Mouse (Mus musculus): Measurements from ENCODE around the gene Pnpla6.

Pnpla6 gene

DNA sequence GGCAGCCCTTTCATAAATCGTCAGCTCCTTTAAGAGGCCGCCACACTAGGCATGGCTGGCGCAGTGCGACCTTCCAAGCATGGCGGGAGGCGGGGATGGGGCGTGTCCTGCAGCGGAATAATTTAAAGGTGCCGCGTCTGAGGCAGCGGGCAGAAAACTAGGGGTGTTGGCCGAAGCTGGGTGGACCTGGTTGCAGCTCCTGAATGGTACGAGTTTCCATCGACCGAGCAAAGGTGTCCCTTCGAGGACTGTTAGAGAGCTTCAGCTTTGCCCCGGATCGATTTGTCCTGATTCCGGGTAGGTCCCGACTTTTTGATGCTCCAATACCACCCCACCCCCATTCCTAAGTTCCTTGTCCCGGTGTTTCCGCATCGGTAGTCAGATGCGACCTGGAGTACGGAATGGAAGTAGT lies at the start of gene Pnpla6:
Gene Pnpla6 (plus strand): TSS at position 125 of the 412 bp plus-strand sequence.
- peak; percentile 79 to 84 for DNase-seq (ENCODE audit: low spot score in 2 of 2)

DNA sequence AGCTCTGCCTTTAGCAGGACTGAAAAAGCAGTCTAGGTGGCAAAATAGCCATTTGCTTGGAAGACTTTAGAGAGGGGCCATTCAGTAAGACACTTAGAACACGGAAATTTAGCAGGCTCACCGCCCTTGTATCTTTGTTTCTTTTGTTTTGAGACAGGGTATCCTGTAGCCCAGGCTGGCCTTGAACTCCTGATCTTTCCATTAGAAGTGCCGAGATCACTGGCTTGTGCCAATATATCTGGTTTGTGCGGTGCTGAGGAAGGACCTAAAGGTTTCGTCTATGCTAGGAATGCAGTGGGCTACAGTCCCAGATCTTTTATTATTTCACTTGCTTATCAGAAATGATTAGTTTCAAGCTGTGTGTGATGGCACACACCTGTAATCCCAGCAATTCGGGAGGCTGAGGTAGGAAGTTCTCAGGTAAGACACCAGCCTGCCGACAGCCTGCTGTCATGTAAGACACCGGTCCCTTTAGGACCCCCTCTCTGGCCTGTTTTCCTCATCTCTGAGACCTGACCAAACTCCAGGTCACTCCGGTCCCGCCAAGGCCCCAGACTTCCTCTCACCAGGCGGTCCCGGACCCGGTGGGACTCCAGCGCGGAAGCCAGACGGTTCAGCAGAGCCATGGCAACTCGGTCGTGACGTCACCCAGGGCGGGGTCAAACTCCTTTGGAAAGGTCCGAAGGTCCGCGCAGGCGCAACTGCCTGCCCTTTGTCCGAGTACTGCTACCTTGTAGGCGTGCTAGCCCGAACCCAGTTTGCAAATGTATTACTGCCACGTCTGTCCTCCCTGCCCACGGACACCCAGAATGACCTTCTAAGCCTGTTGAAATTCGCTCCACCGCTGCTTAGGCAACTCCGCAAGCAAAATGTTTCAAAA lies 47.9 kb upstream of the Pnpla6 start, which contains the start of gene Pex11g:
Gene Pex11g (minus strand): TSS at position 675 of the 880 bp plus-strand sequence.
- DNase-seq (ENCODE audit: low spot score in 2 of 2), result peak; percentile 85 to 90

DNA sequence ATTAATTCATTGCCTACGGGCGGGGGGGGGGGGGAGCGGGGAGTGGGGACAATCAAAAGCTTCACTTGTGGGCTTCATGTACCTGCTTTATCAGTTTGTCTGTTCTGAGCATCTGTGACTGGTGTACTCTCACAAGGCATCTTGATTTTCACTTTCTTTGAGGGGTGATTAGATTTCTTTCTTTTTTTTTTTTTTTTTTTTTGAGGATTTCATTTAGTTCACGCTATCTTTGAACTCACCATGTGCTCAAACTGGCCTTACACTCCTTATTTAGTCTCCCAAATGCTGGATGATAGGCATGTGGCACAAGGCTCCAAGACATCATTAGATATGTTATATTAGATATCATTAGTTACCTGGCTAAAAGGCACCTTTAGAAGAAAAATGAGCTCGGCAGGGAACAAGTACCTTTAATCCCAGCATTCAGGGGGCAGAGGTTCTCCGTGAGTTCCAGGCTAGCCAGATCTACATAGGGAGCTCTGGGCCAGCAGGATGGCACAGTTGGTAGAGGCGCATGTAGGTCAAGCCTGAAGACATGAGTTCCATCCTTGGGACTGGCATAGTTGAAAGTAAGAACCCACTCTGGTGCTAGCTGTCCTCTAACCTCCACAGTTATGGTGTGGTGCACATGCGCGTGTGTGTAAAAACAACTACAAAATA lies 47.2 kb upstream of the Pnpla6 start:
- no peak for DNase-seq (ENCODE audit: low spot score in 2 of 2)

DNA sequence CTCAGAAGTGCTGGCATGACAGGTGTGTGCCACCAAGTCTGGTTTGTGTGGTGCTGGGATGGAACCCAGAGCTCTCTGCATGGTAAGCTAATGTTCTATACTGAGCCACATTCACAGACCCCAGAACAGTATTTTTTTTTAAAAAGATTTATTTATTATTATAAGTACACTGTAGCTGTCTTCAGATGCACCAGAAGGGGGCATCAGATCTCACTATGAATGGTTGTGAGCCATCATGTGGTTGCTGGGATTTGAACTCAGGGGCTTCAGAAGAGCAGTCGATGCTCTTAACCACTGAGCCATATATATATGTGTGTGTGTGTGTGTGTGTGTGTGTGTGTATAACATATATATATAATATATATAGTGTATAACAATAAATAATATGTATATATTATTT lies 46.3 kb upstream of the Pnpla6 start:
- no peak for DNase-seq (ENCODE audit: low spot score in 2 of 2)

DNA sequence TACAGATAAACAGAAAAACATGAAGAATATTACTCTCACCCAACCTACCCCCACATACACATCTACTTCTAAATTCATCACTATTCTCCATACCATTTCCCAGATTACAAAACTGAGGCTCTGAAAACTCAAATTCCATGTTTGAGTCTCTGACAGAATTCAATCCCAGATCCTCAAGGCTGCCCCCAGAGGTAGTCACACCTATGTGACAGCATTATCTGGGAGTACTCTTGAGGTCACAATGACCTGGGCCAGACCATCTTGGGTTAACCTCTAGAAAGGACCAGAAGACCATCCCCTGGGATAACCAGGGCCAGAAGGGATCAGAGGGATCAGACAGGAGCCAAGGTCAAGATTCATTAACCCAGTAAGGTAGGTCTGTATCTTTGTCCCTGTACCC lies 44.6 kb upstream of the Pnpla6 start, which contains the start of gene Tex45:
Gene Tex45 (plus strand): TSS at position 301 of the 400 bp plus-strand sequence.
- DNase-seq (ENCODE audit: low spot score in 2 of 2), result no peak

DNA sequence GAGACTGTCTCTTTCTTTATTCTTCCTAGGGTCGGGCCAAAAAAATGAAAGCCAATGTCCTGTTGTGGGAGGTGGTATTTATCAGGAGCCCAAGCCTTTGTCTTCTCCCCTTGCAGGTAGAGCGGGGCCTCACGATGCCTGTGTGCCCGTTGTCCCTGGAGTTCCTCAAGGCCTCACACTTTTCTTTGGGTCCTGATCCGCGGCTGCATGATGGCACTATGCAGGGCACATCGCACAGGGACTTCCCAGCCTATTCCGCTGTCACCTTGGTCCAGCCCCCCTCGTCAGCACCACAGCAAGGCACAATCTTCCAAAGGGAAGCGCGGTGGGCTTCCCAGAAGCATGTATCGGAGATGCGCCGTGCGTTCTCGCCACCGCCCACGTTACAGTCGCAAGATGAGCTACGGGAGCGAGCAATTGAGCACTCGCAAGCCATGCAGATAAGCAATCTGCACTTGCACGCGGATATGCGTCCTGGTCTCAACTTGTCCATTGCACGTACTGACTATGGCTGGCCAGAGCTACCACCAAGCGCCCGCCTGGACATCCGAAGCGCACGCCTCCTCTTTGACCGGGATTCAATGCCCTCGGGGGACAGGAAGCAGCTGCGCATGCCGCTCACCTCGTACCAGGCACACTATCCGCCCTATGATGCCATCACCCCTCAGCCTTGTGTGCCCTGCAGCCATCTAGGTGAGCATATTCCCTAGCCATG lies 39.3 kb upstream of the Pnpla6 start:
- no peak for DNase-seq (ENCODE audit: low spot score in 2 of 2)

DNA sequence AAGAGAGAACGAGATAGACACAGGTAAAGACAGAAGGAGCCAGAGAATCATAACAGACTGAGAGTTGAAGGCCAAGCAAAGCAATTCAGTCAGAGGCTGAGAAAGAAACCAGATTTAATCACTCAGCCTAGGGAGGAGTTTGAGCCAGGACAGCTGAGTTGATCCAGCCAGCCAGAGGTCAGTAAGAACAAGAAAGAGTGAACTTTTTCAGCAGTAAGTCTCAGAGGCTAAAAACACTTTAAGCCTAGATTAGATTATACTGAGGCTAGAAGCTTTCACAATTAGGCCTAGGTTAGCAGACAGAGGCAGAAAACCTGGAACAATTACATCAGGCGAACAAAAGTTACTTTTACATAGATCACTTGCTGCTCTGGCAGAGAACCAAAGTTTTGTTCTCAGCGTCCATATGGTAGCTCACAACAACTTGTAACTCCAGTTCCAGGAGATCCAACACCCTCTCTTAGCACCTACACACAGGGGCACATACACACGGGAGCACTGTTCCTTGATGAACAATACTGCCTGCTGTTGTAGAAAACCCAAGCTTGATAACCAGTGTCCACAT lies 34.9 kb upstream of the Pnpla6 start:
- no peak for DNase-seq (ENCODE audit: low spot score in 2 of 2)

DNA sequence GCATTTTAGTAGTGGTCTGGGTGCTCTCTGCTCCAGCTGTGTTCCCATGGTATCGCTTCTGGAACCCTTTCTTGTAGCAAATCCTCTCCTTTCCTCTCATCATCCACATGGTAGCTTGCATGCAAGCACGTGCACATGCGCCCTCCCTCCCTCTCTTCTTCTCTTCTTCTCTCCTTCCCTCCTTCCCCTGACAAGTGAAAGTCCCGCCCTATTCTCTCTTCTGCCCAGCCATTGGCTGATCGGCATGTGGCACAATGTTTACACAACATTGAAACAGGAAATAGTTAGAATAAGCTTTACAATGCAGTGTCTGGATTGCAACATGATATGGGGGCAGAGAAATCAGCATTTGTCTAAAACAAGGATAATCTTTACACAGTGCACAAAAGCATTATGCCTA lies 33.6 kb upstream of the Pnpla6 start:
- no peak for DNase-seq (ENCODE audit: low spot score in 2 of 2)

DNA sequence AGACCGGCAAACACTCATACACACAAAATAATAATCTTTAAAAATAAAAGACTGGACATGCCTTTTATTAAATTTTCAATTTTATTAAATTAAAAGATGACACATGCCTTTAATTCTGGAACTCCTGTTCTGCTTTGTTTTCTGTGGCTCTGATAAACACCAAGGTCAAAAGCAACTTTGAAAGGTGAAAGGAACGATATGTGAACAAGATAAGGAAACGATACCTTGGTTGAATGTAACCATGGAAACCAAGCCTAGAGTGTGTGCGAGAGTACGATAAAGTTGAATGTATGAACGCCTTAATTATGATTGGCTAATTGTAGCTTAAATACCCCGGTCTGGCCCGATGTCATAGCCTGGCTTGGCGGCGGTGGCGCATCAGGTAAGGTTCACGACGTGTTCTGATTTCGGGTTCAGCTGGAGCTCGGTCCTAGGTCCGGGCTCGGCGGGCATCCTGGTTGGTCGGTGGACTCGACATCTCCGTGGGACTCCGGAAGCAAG lies 32.9 kb upstream of the Pnpla6 start:
- DNase-seq (ENCODE audit: low spot score in 2 of 2), result no peak

DNA sequence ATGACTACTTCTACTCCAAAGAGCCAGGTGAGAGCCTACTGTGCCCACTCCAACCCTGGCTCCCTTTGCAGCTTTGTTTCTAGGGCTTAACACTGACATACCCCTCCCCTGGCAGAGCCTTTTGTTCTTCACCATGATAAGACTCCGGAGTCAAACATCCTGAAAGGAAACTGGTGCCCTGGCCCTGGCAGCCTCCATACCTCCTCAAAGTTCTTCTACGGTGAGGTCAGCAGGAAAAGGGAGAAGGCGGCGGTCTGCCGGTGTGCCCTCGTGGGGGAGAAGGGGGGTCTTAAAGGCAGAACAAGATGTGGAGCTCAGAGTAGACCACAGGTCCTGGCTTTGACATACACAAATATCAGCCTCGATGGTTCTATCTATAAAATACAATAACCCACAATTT lies 31.6 kb upstream of the Pnpla6 start:
- no peak for DNase-seq (ENCODE audit: low spot score in 2 of 2)

DNA sequence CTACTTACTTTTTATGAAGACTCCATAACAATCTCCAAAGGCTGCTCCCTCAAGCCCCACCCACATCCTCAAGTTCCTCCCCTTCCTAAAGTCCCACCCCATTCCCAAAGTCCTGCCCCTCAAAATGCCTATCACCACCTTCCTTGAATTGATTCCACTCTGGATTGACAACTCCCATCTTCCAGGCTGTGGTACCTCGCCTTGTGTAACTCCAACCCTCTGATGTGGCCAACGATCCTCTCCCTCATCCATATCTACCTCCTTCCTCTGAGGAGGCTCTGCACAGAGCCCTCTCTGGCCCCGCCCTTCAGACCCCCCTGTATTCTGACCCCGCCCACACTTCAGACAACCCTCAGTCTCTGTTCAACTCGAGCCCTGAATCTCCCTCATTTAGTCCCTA lies 30.0 kb upstream of the Pnpla6 start:
- no peak for DNase-seq (ENCODE audit: low spot score in 2 of 2)

DNA sequence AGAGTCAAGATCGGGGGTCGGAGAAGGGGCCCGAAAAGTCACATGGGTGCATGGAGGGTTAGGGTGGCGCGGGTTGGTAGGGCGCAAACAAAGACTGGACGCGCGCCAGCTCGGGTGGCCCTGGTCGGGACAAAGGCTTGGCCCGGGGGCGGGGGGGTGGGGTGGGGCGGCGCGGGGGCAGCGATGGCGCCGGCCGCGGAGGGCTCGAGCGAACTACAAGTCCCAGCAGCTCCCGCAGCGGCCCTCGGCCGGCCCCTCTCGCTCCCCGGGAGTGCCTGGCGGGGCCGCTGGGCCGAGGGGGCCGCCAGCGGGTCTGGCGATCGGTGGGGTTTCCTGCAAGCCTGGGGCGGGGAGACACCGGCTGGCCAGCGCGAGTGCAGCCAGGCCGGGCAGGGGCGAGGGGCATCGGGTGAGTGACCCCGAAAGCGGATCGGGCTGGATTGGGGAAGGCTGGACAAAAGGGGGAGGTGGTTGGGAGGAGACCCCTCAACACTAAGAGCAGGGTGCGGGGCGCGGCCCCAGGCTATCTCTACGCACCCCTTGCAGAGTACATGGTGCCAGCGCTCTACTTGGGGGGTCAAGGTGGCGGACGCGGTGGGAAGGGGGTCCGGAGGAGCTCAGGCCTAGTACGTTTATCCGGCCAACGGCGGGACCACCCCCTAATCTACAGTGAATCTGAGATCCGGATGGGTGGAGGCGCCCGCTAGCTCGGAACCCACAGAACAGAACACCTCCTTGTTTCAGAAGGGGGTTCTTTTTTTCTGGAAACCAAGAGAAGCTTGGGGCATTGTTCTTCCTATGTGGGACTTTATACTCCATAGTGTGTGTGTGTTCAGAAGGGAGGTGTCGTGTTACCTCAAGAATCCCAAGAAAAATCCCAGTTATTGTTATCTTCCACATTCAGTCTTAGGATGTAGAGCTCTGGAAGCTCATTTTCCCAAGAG lies 22.0 kb upstream of the Pnpla6 start, which contains the start of gene Zfp358:
Gene Zfp358 (plus strand): TSS at position 238 of the 944 bp plus-strand sequence.
- peak; percentile 35 to 56 for DNase-seq (ENCODE audit: low spot score in 2 of 2)

DNA sequence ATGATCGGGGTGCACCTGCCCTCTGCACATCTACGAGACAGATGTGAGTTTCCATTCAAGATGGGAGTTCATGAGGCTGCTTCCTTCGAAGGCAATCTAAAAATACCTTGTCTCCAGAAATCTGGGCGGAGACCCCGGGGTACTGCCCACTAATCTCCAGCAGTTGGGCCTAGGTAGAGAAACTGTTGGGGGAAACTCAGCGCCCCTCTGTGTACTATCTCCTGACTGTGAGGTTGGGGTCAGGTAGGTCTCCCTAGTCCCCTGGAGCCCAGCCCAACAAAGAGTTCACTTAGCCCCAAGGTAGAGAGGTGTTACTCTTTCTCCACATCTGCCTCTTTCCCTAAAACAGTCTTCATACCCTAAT lies 21.4 kb upstream of the Pnpla6 start:
- no peak for DNase-seq (ENCODE audit: low spot score in 2 of 2)

DNA sequence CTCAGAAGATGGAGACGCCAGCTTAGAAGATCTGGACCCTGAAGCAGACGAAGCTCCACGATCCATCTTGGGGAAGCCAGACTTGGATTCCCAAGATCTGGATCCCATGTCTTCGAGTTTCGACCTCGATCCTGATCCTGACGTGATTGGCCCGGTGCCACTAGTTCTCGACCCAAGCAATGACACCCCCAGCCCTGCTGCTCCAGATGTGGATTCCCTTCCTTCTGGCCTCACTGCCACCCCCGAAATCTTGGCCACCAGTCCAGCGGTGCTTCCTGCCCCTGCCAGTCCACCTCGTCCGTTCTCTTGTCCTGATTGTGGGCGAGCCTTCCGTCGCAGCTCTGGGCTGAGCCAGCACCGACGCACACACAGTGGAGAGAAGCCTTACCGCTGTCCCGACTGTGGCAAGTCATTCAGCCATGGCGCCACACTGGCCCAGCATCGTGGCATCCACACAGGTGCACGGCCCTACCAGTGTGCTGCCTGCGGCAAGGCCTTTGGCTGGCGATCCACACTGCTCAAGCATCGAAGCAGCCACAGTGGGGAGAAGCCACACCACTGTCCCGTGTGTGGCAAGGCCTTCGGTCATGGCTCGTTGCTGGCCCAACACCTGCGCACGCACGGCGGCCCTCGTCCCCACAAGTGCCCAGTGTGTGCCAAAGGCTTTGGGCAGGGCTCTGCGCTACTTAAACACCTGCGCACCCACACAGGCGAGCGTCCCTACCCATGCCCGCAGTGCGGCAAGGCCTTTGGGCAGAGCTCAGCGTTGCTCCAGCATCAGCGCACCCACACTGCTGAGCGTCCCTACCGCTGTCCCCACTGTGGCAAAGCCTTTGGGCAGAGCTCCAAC lies 19.4 kb upstream of the Pnpla6 start:
- DNase-seq (ENCODE audit: low spot score in 2 of 2), result no peak

DNA sequence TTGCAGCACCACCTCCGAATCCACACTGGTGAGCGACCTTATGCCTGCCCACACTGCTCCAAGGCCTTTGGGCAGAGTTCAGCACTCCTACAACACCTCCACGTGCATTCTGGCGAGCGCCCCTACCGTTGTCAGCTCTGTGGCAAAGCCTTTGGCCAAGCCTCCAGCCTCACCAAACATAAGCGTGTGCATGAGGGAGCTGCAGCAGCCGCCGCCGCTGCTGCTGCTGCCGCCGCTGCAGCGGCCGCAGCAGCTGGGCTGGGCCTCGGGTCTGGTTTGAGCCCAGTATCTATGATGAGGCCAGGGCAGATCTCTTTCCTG lies 18.8 kb upstream of the Pnpla6 start:
- DNase-seq (ENCODE audit: low spot score in 2 of 2), result no peak

DNA sequence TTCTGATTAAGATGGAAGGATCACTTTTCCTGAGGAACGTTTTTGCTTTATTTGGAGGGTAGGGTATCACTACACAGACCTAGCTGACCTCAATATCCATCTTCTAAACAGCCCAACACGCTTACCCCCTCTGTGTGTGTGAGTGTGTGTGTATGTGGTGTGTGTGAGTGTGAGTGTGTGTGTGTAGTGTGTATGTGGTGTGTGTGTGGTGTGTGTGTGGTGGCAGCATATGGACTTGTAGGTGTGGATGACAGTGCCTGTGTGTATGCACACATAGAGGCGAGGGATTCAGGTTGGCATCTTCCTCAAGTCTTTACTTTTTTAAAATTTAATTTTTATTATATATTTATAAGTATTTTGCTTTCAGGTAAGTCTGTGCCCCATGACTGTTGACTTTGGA lies 16.6 kb upstream of the Pnpla6 start:
- DNase-seq (ENCODE audit: low spot score in 2 of 2), result no peak

DNA sequence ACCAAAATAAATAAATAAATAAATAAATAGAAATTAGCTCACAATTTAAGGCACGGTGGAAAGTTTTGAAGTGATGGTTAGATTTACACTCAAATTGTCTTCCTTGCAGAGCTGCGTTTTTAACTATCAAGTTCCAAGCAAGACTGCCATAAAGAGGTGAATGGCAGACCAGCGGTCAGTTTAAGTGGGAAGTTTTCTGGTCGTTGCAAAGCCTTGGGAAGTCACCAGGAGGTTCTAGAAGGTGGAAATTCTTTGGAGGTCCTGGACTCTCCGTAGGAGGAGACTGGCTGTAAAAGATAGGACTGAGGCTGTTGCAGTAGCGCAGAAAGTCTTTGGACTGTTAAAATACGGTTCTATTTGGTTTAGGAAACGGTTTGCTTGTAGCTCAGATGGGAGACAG lies 15.4 kb upstream of the Pnpla6 start:
- no peak for DNase-seq (ENCODE audit: low spot score in 2 of 2)

DNA sequence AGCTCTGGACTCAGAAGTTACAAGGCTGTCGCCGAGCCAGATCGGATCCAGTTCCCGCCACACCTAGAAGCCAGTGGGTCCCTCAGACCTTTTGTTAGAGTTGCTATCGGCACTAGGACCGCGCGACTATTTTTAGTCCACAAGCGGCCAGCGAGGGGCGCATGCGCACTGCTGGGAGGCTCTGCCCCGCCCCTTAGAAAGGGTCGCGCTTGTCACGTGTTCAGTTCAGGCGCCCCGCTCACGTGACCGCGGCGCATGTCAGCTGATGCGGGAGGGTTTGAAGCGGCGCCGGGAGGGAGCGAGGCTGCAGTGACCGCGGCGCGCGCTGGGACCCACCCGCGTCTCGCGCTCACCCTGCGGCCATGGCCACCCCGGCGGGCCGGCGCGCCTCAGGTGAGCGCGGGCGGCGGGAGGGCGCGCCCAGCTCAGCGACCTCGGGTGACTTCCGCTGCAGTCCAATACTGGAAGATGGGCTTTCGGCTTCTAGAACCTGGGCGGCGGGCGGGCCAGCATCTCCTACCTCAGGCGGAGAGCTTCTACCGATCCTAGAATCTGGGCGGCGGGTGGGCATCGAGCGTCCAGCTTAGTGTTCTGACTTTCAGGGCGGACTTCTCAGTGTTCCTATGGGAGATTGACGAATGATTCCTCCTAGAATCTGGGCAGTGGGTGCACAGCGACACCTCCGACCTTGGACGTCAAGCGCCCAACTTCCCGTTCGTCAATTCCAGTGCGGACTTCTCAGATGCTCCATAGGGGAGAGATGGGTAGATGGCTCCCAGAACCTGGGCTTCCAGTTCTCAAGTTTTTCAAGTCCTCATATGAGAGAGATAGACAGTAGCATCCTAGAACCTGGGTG lies 14.7 kb upstream of the Pnpla6 start, which contains the start of gene Mcoln1:
Gene Mcoln1 (plus strand): TSS at position 223 of the 856 bp plus-strand sequence.
- DNase-seq (ENCODE audit: low spot score in 2 of 2), result peak; percentile 97

DNA sequence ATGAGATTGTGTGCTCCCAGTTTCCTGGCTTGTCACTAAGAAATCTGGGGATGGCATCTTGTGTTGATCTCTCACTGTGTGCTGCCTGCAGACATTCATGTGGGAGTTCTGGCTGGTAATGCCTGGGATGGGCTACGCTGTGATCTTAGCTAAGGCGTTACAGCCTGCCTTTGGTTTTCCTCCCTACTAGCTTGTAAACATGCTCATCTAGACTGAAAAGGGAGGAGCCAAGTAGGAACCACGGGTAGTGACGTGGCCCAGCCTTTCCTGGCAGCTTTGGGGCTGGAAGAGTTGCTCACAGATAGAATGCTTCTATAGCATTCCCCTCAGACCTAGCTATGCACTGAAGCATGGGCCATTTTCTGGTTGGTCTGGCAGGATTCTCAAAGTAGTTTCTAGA lies 13.0 kb upstream of the Pnpla6 start:
- DNase-seq (ENCODE audit: low spot score in 2 of 2), result no peak
